Mouse (Mus musculus): ENCODE measurements around the gene Bcl2l13.
A peak's percentile ranks its signal among the peaks of the same experiment; 100 is the strongest.
"Not testable (repeated sequence)": the region's sequence is repeated elsewhere in the genome, so short reads cannot be mapped to it uniquely, and the experiment has no call there.

Bcl2l13 gene

DNA sequence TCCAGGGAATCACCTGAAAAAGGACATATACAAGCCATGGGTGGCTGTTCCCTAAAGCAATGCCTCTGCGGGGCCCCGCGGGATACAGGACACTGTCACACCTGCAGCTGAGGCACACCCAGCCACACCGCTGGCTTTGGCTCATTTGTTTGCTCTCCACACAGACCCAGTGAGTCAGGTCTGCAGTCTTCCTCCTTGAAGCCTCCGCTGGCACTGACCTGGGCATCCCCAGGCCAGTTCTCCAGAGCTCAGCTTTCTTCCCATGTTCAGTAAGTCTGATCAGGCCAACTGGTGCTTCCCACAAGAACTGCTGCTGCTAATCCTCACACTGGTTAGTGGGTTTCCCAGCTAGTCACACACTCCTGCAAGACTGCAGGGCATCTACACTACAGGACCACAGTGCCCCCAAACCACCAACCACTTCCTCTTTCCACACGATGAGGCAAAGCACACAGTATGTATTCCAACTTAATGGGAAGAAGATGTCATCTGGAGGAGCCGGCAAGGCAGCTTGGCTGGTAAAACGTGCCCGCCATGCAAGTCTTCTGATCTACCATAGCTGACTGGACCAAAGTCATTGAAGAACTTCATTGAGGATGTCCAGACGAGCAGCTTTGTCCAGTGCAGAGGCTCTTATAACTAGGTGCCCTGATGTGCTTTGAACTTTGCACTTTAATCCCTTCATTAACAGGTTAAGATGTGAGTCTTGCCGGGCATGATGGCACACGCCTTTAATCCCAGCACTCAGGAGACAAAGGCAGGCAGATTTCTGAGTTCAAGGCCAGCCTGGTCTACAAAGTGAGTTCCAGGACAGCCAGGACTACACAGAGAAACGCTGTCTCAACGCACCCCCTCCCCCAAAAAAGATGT is 66.0 kb downstream of the Bcl2l13 start:
- DNase-seq (ENCODE audit: low read depth, low spot score): no peak

- peak; percentile 30 for DNase-seq (ENCODE audit: low read depth, low spot score)
These were observed 67.5 kb downstream of the Bcl2l13 start for GRCm38 (mm10) chr6:120903450-120903912.

DNA sequence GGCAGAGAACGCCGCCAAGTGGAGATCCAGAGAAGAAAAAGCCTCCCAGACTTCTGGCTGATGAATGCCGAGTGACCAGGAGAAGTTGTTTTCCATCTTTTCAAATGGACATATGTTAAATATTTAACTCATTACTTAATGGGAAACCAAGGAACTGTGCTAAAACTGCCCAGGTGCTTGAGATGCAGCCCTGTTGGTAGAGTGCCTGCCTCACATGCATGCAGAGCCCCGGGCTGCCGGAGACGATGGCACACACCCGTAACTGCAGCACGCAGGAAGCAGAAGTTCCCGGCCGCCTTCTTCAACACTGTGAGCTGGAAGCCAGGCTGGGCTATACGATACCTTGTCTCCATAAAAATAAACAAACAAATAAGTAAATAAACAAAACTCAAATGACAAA is 67.9 kb downstream of the Bcl2l13 start:
- DNase-seq (ENCODE audit: low read depth, low spot score): no peak

GRCm38 (mm10) chr6:120905111-120905510 is 69.1 kb downstream of the Bcl2l13 start:
- no peak for DNase-seq (ENCODE audit: low read depth, low spot score)

- DNase-seq (ENCODE audit: low read depth, low spot score): no peak
These were observed 70.5 kb downstream of the Bcl2l13 start for GRCm38 (mm10) chr6:120906521-120906920.

DNA sequence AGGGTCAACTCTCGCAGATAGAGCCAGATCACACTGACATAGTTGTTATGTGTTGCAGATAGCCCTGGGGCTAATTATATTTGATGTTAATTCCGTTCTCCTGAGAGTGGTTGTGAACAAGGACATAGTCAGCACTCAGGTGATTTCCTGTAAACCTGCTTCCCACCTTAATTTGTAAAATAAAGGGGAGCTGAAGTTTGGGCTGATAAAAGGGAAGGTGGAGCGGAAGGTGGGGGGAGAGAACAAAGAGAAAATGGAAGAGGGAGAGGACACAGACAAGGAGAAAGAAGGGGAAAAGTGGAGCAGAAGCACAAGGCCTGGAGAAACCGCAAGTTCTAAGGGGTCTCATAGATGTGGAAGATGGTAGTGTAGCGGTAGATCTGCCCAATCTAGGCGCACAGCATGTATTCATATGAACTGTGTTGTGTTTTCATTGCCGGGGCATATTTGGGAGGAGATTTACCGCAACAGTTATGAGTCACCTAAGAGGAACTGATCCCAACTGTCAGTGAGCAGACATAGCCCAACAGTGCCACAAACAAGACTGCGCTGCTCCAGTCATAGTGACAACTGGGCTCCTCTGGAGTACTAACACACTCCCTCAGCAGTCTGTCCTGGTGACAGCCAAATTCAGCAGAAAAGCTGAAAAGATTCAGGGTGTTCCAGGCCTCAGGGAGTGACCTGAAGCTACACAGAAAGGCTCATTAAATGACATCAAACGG is 72.0 kb downstream of the Bcl2l13 start:
- DNase-seq (ENCODE audit: low read depth, low spot score): not testable (repeated sequence)

- no peak for DNase-seq (ENCODE audit: low read depth, low spot score)
These were observed 73.5 kb downstream of the Bcl2l13 start for GRCm38 (mm10) chr6:120909501-120909900.

DNA sequence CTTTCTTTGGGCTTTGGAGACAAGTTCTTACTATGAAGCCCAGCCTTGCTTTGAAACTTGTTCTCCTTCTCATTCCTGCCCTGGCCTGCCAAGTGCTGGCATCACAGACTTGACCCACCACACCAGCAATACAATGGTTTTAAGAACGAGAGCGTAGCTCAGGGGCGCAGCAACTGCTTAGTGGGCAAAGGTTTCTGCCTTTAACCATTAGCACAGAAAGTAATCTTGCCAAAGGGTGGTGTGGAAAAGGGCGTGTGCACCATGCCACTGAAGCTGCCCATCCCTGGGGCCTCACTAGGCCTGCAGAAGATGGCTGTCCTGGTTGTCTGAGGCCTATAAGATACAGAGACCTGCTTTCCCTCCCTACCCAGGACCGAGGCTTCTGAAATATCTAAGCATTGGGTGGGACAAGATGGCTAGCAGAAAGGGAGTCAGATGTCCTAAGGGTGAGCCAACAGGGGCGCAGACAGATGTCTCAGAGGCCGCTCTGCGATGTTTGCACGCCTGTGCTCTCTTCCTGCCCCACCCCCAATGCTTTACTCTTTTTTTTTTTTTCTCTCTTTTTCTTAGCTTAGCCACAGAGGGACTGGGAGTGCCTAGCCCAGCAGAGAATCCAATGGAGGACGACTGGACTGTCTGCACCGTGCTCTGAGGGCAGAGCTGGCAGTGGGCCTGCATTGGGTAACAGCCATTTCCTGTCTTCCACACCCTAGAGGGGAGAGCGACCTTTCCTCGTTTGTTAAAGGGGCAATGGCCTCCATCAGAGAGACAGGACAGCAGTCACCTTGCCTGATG is 75.4 kb downstream of the Bcl2l13 start:
- DNase-seq (ENCODE audit: low read depth, low spot score): no peak

- DNase-seq (ENCODE audit: low read depth, low spot score): no peak
These were observed 76.9 kb downstream of the Bcl2l13 start for GRCm38 (mm10) chr6:120912931-120913330.

DNA sequence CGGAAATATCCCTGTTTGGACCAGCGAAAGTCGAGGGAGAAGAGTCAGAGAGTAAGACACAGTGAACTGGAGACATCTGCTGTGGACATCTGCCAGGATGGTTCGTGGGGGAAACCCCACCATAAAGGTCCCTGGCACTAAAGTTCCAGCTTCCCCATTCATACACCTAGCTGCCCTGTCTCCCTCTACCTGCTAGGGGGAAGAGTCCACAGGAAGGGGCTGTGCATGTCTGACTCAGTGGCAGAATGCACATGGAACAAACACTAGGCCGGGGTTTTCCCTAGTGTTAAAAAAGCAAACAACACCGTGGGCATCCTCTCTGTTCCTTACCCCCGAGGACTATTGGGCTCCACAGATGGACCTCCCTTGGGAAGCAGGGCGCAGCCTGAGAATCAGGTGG is 77.8 kb downstream of the Bcl2l13 start:
- peak; percentile 38 for DNase-seq (ENCODE audit: low read depth, low spot score)

GRCm38 (mm10) chr6:120914533-120914910 is 78.5 kb downstream of the Bcl2l13 start:
- DNase-seq (ENCODE audit: low read depth, low spot score): no peak

DNA sequence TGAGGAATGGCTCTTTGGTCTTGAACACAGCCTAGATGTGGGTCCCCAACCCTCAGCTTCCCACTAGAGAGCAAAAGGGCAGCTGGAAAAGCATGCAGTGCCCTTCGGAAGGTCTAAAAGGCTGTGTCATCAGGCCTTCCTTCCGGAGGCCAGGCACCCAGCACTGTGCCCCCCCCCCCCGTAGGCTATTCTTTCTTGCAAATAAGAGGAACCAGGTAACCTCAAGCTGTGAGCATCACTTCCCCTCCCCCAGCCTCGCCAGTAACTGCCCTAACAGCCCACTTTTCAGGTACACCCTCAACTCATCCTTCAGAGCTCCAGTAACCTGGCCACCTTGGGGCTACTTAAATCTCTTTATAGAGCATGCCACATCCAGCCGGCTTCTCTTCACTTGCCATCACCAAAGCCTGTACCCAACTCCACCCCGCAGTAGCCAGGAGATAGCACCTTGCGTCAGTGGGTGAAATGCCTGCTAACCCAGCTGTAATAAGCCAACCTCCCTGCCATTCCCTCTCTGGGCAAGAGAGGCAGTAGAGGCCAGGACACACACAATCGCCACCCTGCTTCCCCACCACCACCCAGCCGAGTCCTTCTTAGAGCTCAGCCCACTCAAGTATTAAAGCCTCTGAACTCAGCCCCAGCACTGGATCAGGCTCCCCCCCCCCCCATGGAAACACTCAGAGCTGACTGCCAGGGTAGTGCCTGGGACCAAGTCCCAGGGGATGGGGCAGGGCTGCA is 79.1 kb downstream of the Bcl2l13 start:
- peak; percentile 67 for DNase-seq (ENCODE audit: low read depth, low spot score)

GRCm38 (mm10) chr6:120915649-120915975 is 79.6 kb downstream of the Bcl2l13 start:
- DNase-seq (ENCODE audit: low read depth, low spot score): no peak

GRCm38 (mm10) chr6:120916074-120916971 is 80.3 kb downstream of the Bcl2l13 start, which contains the start of gene Bid:
Gene Bid, minus strand, starts transcription at chr6:120916853.
- DNase-seq (ENCODE audit: low read depth, low spot score): peak; percentile 91

DNA sequence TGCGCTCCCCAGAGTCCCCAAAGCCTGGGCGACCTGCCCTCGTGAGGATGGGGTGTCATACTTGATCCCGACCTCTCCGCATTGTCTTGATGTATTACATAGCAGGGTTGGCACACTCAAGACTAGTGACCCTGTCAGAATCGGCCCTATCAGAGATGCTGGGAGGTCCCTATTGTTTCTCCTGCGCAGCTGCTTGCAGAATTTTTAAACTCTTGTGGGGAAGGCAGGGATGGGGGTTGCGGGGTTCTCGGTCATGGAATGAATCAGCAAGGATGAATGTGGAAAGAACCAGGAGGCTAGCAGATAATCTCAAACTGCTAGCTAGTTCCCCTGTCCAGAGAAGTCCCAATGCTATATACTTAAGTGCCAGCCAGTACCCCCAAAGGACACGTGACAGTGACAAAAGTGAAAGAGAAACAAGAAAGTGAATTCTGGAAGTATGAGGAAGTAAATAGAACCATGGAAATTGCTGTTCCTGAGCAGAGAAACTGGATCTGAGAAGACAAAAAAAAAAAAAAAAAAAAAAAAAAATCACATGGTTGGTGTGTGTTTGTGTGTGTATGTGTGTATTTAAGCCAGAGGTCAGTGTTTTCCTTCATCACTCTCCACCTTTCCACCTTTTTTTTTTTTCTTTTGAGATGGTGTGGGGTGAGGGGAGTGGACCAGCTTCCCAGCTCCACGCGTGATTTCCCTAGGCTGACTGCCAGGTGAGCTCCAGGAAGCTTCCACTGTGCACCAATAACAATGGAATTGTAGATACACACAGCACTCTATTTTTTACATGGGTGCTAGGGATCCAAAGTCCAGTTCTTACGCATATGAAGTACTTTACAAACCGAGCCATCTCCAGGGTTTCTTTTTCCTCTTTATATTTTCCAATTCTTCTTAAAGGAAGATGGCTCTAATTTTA is 81.2 kb downstream of the Bcl2l13 start:
- DNase-seq (ENCODE audit: low read depth, low spot score): peak; percentile 52

DNA sequence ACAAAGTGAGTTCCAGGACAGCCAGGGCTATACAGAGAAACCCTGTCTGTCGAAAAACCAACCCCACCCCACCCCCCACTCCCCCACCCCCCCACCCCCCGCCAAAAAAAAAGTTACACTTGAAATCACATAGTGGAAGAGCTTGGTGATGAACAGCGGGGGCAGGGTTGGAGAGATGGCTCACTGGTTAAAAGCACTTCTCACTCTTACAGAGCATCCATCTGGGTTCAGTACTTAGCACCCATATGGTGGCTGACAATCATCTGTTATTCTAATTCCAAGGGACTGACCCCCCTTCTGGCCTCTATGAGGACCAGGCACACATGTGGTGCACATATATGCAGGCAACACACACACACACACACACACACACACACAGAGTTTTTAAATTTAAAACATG is 82.0 kb downstream of the Bcl2l13 start:
- DNase-seq (ENCODE audit: low read depth, low spot score): no peak

DNA sequence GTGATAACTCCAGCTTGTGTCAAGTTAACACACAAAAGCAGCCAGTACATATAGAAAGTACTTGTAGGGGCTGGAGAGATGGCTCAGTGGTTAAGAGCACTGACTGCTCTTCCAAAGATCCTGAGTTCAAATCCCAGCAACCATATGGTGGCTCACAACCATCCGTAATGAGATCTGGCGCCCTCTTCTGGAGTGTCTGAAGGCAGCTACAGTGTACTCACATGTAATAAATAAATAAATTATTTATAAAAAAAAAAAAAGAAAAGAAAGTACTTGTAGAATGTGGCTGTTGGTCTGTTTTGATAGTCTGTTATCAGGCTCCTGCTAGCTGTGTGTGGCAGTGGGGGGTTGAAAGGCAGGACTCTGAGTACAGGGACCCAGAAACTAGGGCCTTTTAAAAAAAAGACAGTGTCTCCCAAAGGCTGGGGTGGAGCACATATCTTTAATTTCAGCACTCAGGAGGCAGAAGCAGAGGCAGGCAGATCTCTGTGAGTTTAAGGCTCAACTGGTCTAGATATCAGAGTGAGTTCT is 88.8 kb downstream of the Bcl2l13 start:
- DNase-seq (ENCODE audit: low read depth, low spot score): not testable (repeated sequence)

GRCm38 (mm10) chr6:120926880-120927279 is 90.9 kb downstream of the Bcl2l13 start:
- no peak for DNase-seq (ENCODE audit: low read depth, low spot score)

DNA sequence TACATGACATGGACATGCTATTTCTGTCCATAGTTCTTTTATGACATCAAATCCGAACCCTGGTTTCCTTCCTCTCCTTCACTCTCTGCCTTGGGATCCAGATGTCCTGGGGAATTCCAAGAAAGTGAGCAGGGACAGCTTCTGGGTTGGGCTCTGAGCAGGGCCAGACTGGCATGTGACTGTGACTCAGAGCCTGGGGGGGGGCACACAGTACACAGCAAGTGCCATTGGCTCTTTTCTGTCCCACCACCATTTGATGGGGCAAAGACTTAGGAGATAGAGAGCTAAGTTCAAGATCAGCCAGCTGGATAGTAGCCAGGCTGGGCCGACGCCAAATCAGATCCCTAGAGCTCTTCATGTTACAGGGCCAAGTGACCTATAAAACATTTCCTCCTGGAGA is 91.8 kb downstream of the Bcl2l13 start:
- no peak for DNase-seq (ENCODE audit: low read depth, low spot score)
